Mouse (Mus musculus) lung, postnatal 0 days (tissue): Measurements from ENCODE around the gene Clk4.

ENCODE experiments used
- CTCF ChIP-seq: IDR thresholded peaks from 2 replicates; pipeline ENCODE4 v1.5.1; 2016; ENCODE audit warnings: antibody characterized with exemption, mild to moderate bottlenecking
- EP300 ChIP-seq: IDR thresholded peaks from 2 replicates; pipeline ENCODE4 v1.6.1; 2016; ENCODE audit warnings: antibody characterized with exemption, mild to moderate bottlenecking, control low read depth

GRCm38 (mm10) chr11:51262342-51263285, 1.1 kb downstream of the Clk4 start, which contains the start of gene BC049762:
- TF ChIP-seq CTCF (peak; percentile 60), EP300 (no peak)
